Mouse (Mus musculus): ENCODE data around the gene Adgrf1. TPM values are rescaled to one million over a fixed set of nuclear protein-coding genes. Genes with fewer than 3 reads are reported as not detected.

The Adgrf1 gene
- polyA plus RNA-seq, 1 experiment from 2014 or later, result not detected

DNA sequence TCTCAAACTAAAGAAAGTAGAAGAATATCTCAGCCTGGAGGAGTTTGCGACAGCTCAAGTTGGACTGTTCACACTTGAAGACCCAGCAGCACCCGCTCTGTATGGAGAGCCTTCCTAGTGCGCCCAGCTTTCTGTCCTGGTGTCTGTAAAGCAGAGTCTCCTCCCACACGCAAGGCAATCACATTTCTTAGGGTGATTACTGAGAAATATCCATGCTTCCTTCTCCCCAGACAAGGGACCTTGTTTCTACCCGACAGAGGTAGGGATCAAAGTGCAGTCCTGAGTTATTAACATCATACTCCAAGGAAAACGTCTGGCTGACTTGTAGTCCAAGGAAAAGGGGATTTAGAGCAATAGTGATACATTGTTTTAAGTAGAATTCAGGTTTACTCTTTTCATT is 6.1 kb downstream of the Adgrf1 start:
- ATAC-seq (ENCODE audit: insufficient number of reproducible peaks, insufficient read depth, low FRiP score, low TSS enrichment, low read depth), result no peak
- H3K27ac ChIP-seq, result no peak overlapping the region
- no peaks in the 10 kb centered on the region for H3K27me3 ChIP-seq
- no peak overlapping the region for H3K4me3 ChIP-seq
- no peak overlapping the region for H3K9ac ChIP-seq
- H3K9me3 ChIP-seq, result no peaks in the 10 kb centered on the region
- H3K4me1 ChIP-seq, result peaks cover 9% of the 10 kb centered on the region; the same call in 1 of the 2 replicates
- 72% methylated on average over 6 of the region's 6 CpGs for WGBS
- no peaks in the 10 kb centered on the region for H3K36me3 ChIP-seq
- H3K4me2 ChIP-seq, result no peak overlapping the region

- Histone ChIP-seq H3K4me2 (no peak overlapping the region), H3K9ac (no peak overlapping the region), H3K36me3 (no peaks in the 10 kb centered on the region), H3K4me3 (no peak overlapping the region), H3K9me3 (no peaks in the 10 kb centered on the region), H3K27me3 (no peaks in the 10 kb centered on the region), H3K4me1 (peaks cover 9% of the 10 kb centered on the region; the same call in 1 of the 2 replicates), H3K27ac (no peak overlapping the region)
- ATAC-seq (ENCODE audit: insufficient number of reproducible peaks, insufficient read depth, low FRiP score, low TSS enrichment, low read depth), result no peak
- 60% methylated on average over 4 of the region's 4 CpGs for WGBS
Measured at GRCm38 (mm10) chr17:43277223-43277622, 7.1 kb downstream of the Adgrf1 start.

DNA sequence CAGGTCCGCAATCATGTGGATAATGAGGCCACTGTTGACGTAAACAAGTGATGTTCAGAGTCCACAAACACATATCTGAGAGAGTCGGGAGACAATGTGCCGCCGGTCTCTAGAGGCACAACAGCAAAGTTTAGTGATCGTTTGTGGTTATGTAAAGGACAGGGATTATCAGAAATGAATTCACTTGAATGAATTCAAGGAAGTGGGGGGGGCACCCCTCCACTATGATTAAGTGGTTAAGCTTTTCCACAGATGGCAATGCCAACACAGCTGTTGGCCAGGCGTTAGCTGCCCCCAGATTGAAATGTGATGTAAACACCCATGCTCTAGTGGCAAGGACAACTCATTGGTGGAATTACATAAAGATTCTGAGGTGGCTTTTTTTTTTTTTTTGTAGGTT is 9.5 kb downstream of the Adgrf1 start:
- Histone ChIP-seq H3K36me3 (no peaks in the 10 kb centered on the region), H3K9me3 (no peaks in the 10 kb centered on the region), H3K27ac (no peak overlapping the region), H3K4me3 (no peak overlapping the region), H3K4me2 (no peak overlapping the region), H3K4me1 (peaks cover 9% of the 10 kb centered on the region; the same call in 1 of the 2 replicates), H3K9ac (no peak overlapping the region), H3K27me3 (no peaks in the 10 kb centered on the region)
- WGBS, result 80% methylated on average over 7 of the region's 7 CpGs
- no peak for ATAC-seq (ENCODE audit: insufficient number of reproducible peaks, insufficient read depth, low FRiP score, low TSS enrichment, low read depth)

GRCm38 (mm10) chr17:43282353-43282752 is 12.2 kb downstream of the Adgrf1 start:
- no peaks in the 10 kb centered on the region for H3K27me3 ChIP-seq
- no peak for ATAC-seq (ENCODE audit: insufficient number of reproducible peaks, insufficient read depth, low FRiP score, low TSS enrichment, low read depth)
- H3K9me3 ChIP-seq, result no peaks in the 10 kb centered on the region
- H3K4me2 ChIP-seq, result no peak overlapping the region
- H3K36me3 ChIP-seq, result no peaks in the 10 kb centered on the region
- WGBS, result 71% methylated on average over 4 of the region's 4 CpGs
- H3K4me1 ChIP-seq, result peaks cover 3% of the 10 kb centered on the region; the same call in 1 of the 2 replicates
- H3K4me3 ChIP-seq, result no peak overlapping the region
- no peak overlapping the region for H3K9ac ChIP-seq
- H3K27ac ChIP-seq, result no peak overlapping the region

GRCm38 (mm10) chr17:43282828-43283227 is 12.7 kb downstream of the Adgrf1 start:
- Histone ChIP-seq H3K4me1 (no peaks in the 10 kb centered on the region), H3K27me3 (no peaks in the 10 kb centered on the region), H3K36me3 (no peaks in the 10 kb centered on the region), H3K27ac (no peak overlapping the region), H3K9me3 (no peaks in the 10 kb centered on the region), H3K9ac (no peak overlapping the region), H3K4me3 (no peak overlapping the region), H3K4me2 (no peak overlapping the region)
- WGBS, result 76% methylated on average over 5 of the region's 5 CpGs
- ATAC-seq (ENCODE audit: insufficient number of reproducible peaks, insufficient read depth, low FRiP score, low TSS enrichment, low read depth), result no peak

DNA sequence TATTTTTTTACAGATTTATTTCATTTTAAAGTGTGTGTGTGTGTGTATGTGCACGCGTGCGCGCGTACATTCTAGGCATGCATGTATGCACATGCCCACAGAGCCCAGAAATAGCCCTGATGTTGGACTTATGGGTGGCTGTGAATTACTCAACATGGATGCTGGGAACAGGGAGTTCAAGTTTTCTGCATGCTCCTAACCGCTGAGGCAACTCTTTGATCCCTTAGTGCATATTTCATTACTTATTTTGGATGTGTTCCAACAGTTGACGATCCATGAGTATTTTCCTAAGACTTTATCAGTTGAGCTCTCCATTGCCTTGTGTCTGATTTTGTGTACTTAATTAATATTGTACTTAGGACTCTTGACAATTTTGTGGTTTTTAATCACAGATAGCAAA is 29.4 kb downstream of the Adgrf1 start:
- Histone ChIP-seq H3K36me3 (no peaks in the 10 kb centered on the region), H3K27ac (no peak overlapping the region), H3K4me3 (no peak overlapping the region), H3K27me3 (no peaks in the 10 kb centered on the region), H3K9ac (no peak overlapping the region), H3K4me2 (no peak overlapping the region), H3K4me1 (no peaks in the 10 kb centered on the region), H3K9me3 (no peaks in the 10 kb centered on the region)
- WGBS, result 83% methylated on average over 7 of the region's 7 CpGs
- ATAC-seq (ENCODE audit: insufficient number of reproducible peaks, insufficient read depth, low FRiP score, low TSS enrichment, low read depth), result no peak

GRCm38 (mm10) chr17:43325986-43326671 is 56.0 kb downstream of the Adgrf1 start:
- peaks cover 6% of the 10 kb centered on the region for H3K4me1 ChIP-seq
- H3K36me3 ChIP-seq, result no peaks in the 10 kb centered on the region
- no peak for ATAC-seq (ENCODE audit: insufficient number of reproducible peaks, insufficient read depth, low FRiP score, low TSS enrichment, low read depth)
- H3K27me3 ChIP-seq, result no peaks in the 10 kb centered on the region
- no peaks in the 10 kb centered on the region for H3K9me3 ChIP-seq
- H3K27ac ChIP-seq, result no peak overlapping the region
- H3K4me3 ChIP-seq, result no peak overlapping the region
- 49% methylated on average over 7 of the region's 7 CpGs for WGBS
- peak overlapping the region; percentile 67 for H3K4me2 ChIP-seq
- no peak overlapping the region for H3K9ac ChIP-seq

GRCm38 (mm10) chr17:43326726-43327700 is 56.9 kb downstream of the Adgrf1 start:
- peak overlapping the region; percentile 58 for H3K9ac ChIP-seq
- WGBS, result 12% methylated on average over 29 of the region's 29 CpGs

DNA sequence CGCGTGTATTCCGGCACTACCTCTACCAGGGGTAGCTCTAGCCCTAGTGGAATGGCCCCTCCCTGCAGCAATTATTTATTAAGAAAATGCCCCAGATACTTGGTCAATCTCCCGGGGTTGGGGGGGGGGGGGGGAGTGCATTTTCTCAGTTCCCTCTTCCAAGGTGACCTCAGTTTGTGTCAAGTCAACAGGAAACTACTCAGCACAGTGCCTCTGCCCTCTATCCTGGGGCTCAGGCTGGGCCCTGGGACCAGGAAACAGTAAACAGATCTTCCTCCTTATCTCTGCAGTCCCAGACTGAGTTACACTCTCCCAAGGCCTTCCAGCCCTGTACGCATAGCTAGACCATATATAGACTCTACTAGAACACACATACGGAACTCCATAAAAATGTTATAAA is 57.7 kb downstream of the Adgrf1 start:
- Histone ChIP-seq H3K9ac (no peak overlapping the region), H3K4me2 (no peak overlapping the region), H3K27me3 (no peaks in the 10 kb centered on the region), H3K4me3 (no peak overlapping the region), H3K4me1 (peaks cover 12% of the 10 kb centered on the region), H3K9me3 (no peaks in the 10 kb centered on the region), H3K36me3 (no peaks in the 10 kb centered on the region), H3K27ac (no peak overlapping the region)
- WGBS, result 82% methylated on average over 6 of the region's 6 CpGs
- no peak for ATAC-seq (ENCODE audit: insufficient number of reproducible peaks, insufficient read depth, low FRiP score, low TSS enrichment, low read depth)

More at GRCm38 (mm10) chr17:43326726-43327700, 56.9 kb downstream of the Adgrf1 start:
- Histone ChIP-seq H3K4me1 (peaks cover 6% of the 10 kb centered on the region), H3K27ac (0 out of 2 replicates have a peak overlapping the region, but pooled peaks have one; percentile 44), H3K4me3 (peak overlapping the region; percentile 37), H3K36me3 (no peaks in the 10 kb centered on the region), H3K27me3 (no peaks in the 10 kb centered on the region), H3K9me3 (no peaks in the 10 kb centered on the region), H3K4me2 (peak overlapping the region; percentile 67)
- ATAC-seq (ENCODE audit: insufficient number of reproducible peaks, insufficient read depth, low FRiP score, low TSS enrichment, low read depth), result 0 out of 2 replicates have a peak, but pooled peaks have one; percentile 75

DNA sequence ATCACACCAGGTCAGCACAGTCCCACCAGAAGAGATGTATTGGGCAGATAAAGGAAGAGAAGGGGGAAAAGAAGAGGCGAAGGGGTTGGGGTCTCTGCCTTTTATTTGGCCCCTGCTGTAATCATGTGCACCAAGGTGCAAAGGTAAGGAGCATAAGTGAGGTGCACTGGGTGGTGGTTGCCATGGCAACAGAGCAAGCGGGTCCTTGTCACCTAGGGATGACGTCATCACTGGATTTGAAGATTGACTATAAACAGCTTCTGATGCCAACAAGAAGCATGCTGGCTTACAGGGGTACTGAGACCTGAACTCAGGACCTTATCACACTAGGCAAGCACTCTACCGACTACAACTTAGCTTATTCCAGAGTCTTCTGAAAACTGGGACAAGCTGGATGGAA is 59.1 kb downstream of the Adgrf1 start:
- Histone ChIP-seq H3K4me1 (peaks cover 14% of the 10 kb centered on the region), H3K36me3 (no peaks in the 10 kb centered on the region), H3K4me3 (no peak overlapping the region), H3K27ac (no peak overlapping the region), H3K9ac (no peak overlapping the region), H3K9me3 (no peaks in the 10 kb centered on the region), H3K4me2 (no peak overlapping the region), H3K27me3 (no peaks in the 10 kb centered on the region)
- WGBS, result 87% methylated on average over 4 of the region's 4 CpGs
- ATAC-seq (ENCODE audit: insufficient number of reproducible peaks, insufficient read depth, low FRiP score, low TSS enrichment, low read depth), result no peak

- H3K36me3 ChIP-seq, result no peaks in the 10 kb centered on the region
- no peak for ATAC-seq (ENCODE audit: insufficient number of reproducible peaks, insufficient read depth, low FRiP score, low TSS enrichment, low read depth)
- 79% methylated on average over 7 of the region's 7 CpGs for WGBS
Measured at GRCm38 (mm10) chr17:43329761-43330183, 59.6 kb downstream of the Adgrf1 start.

More at GRCm38 (mm10) chr17:43329761-43330183, 59.6 kb downstream of the Adgrf1 start:
- Histone ChIP-seq H3K9ac (no peak overlapping the region), H3K9me3 (no peaks in the 10 kb centered on the region), H3K4me3 (no peak overlapping the region), H3K27ac (no peak overlapping the region), H3K4me1 (peaks cover 17% of the 10 kb centered on the region), H3K4me2 (no peak overlapping the region), H3K27me3 (no peaks in the 10 kb centered on the region)
